Mouse (Mus musculus): Measurements from ENCODE around the gene Hpd. TPM values are rescaled to one million over a fixed set of nuclear protein-coding genes. Genes with fewer than 3 reads are reported as not detected.
A peak's percentile ranks its signal among the peaks of the same experiment; 100 is the strongest.
"Not testable (repeated sequence)": the region's sequence is repeated elsewhere in the genome, so short reads cannot be mapped to it uniquely, and the experiment has no call there.

The Hpd gene
- polyA plus RNA-seq (2012; fragmentation: generic; extraction: Trizol): not detected
- long read RNA-seq, experiment 1: 0 reads
- long read RNA-seq, experiment 2: 0 reads

GRCm38 (mm10) chr5:123182651-123183050 is at the start of gene Hpd:
TSS of gene Hpd (minus strand) at chr5:123182727.
- Histone ChIP-seq H3K27me3 (ENCODE audit: control insufficient read depth, insufficient read depth, insufficient read length) (peaks cover 11% of the 10 kb centered on the region), H3K79me3 (ENCODE audit: low read depth) (no peaks in the 10 kb centered on the region), H3K79me2 (ENCODE audit: control insufficient read depth, insufficient read depth) (no peaks in the 10 kb centered on the region), H3K36me3 (ENCODE audit: control insufficient read depth, insufficient read depth) (no peaks in the 10 kb centered on the region), H3K4me3 (ENCODE audit: insufficient read depth, poor library complexity, severe bottlenecking) (no peak within 1 kb of the TSS), H3ac (ENCODE audit: control insufficient read depth, insufficient read length, low read depth) (no peak within 1 kb of the TSS)
- no peak for TF ChIP-seq CEBPB (IDR thresholded peaks at IDR 0.05; ENCODE audit: low read depth)
- TF ChIP-seq MYOG (IDR thresholded peaks at IDR 0.05; ENCODE audit: control insufficient read depth, extremely low read depth, insufficient read length): no peak
- no peak for TF ChIP-seq MAX (IDR thresholded peaks at IDR 0.05)
- TF ChIP-seq MYOD1 (IDR thresholded peaks at IDR 0.05; ENCODE audit: control insufficient read depth, insufficient read length, low read depth): no peak
- TF ChIP-seq FOSL1 (IDR thresholded peaks at IDR 0.05; ENCODE audit: insufficient read depth, low read length, poor library complexity, severe bottlenecking): no peak

- H3K79me2 ChIP-seq (ENCODE audit: control insufficient read depth, insufficient read depth): peaks cover 41% of the 10 kb centered on the region
- no peaks in the 10 kb centered on the region for H3K27me3 ChIP-seq (ENCODE audit: control insufficient read depth, insufficient read depth, insufficient read length)
- peaks cover 22% of the 10 kb centered on the region for H3K79me3 ChIP-seq (ENCODE audit: low read depth)
- peaks cover 22% of the 10 kb centered on the region for H3K36me3 ChIP-seq (ENCODE audit: control insufficient read depth, insufficient read depth)
- TF ChIP-seq CEBPB (IDR thresholded peaks at IDR 0.05; ENCODE audit: low read depth) (no peak), FOSL1 (IDR thresholded peaks at IDR 0.05; ENCODE audit: insufficient read depth, low read length, poor library complexity, severe bottlenecking) (no peak), USF1 (IDR thresholded peaks at IDR 0.05; ENCODE audit: low read depth) (no peak), MAX (IDR thresholded peaks at IDR 0.05) (no peak), MYOD1 (IDR thresholded peaks at IDR 0.05; ENCODE audit: control insufficient read depth, insufficient read length, low read depth) (no peak), MYOG (IDR thresholded peaks at IDR 0.05; ENCODE audit: control insufficient read depth, extremely low read depth, insufficient read length) (no peak), CTCF (IDR thresholded peaks at IDR 0.05; ENCODE audit: control insufficient read depth, insufficient read depth, insufficient read length) (no peak)
- no peak overlapping the region for H3ac ChIP-seq (ENCODE audit: control insufficient read depth, insufficient read length, low read depth)
- H3K4me3 ChIP-seq (ENCODE audit: insufficient read depth, poor library complexity, severe bottlenecking): no peak overlapping the region
Observed at GRCm38 (mm10) chr5:123232180-123232579, 49.7 kb upstream of the Hpd start.

- TF ChIP-seq MYOG (IDR thresholded peaks at IDR 0.05; ENCODE audit: control insufficient read depth, extremely low read depth, insufficient read length) (no peak), CEBPB (IDR thresholded peaks at IDR 0.05; ENCODE audit: low read depth) (no peak), CTCF (IDR thresholded peaks at IDR 0.05; ENCODE audit: control insufficient read depth, insufficient read depth, insufficient read length) (no peak), MAX (IDR thresholded peaks at IDR 0.05) (no peak), MYOD1 (IDR thresholded peaks at IDR 0.05; ENCODE audit: control insufficient read depth, insufficient read length, low read depth) (no peak), USF1 (IDR thresholded peaks at IDR 0.05; ENCODE audit: low read depth) (no peak), FOSL1 (IDR thresholded peaks at IDR 0.05; ENCODE audit: insufficient read depth, low read length, poor library complexity, severe bottlenecking) (no peak)
- Histone ChIP-seq H3K27me3 (ENCODE audit: control insufficient read depth, insufficient read depth, insufficient read length) (no peaks in the 10 kb centered on the region), H3ac (ENCODE audit: control insufficient read depth, insufficient read length, low read depth) (no peak overlapping the region), H3K79me3 (ENCODE audit: low read depth) (peaks cover 22% of the 10 kb centered on the region), H3K79me2 (ENCODE audit: control insufficient read depth, insufficient read depth) (peaks cover 41% of the 10 kb centered on the region), H3K36me3 (ENCODE audit: control insufficient read depth, insufficient read depth) (peaks cover 5% of the 10 kb centered on the region), H3K4me3 (ENCODE audit: insufficient read depth, poor library complexity, severe bottlenecking) (peak overlapping the region; percentile 60)
Observed at GRCm38 (mm10) chr5:123229296-123229695, 46.8 kb upstream of the Hpd start.

GRCm38 (mm10) chr5:123228524-123228922 is 46.0 kb upstream of the Hpd start:
- Histone ChIP-seq H3K4me3 (ENCODE audit: insufficient read depth, poor library complexity, severe bottlenecking) (peak overlapping the region; percentile 60), H3K79me3 (ENCODE audit: low read depth) (peaks cover 22% of the 10 kb centered on the region), H3ac (ENCODE audit: control insufficient read depth, insufficient read length, low read depth) (peak overlapping the region; percentile 84), H3K79me2 (ENCODE audit: control insufficient read depth, insufficient read depth) (peaks cover 40% of the 10 kb centered on the region), H3K36me3 (ENCODE audit: control insufficient read depth, insufficient read depth) (peaks cover 5% of the 10 kb centered on the region), H3K27me3 (ENCODE audit: control insufficient read depth, insufficient read depth, insufficient read length) (no peaks in the 10 kb centered on the region)
- no peak for TF ChIP-seq CEBPB (IDR thresholded peaks at IDR 0.05; ENCODE audit: low read depth)
- TF ChIP-seq CTCF (IDR thresholded peaks at IDR 0.05; ENCODE audit: control insufficient read depth, insufficient read depth, insufficient read length): no peak
- no peak for TF ChIP-seq MYOD1 (IDR thresholded peaks at IDR 0.05; ENCODE audit: control insufficient read depth, insufficient read length, low read depth)
- no peak for TF ChIP-seq MYOG (IDR thresholded peaks at IDR 0.05; ENCODE audit: control insufficient read depth, extremely low read depth, insufficient read length)

GRCm38 (mm10) chr5:123227762-123228523 is 45.4 kb upstream of the Hpd start:
- peaks cover 34% of the 10 kb centered on the region for H3K79me2 ChIP-seq (ENCODE audit: control insufficient read depth, insufficient read depth)
- peak overlapping the region; percentile 84 for H3ac ChIP-seq (ENCODE audit: control insufficient read depth, insufficient read length, low read depth)
- peaks cover 22% of the 10 kb centered on the region for H3K79me3 ChIP-seq (ENCODE audit: low read depth)
- H3K4me3 ChIP-seq (ENCODE audit: insufficient read depth, poor library complexity, severe bottlenecking): peak overlapping the region; percentile 60
- no peak for TF ChIP-seq CEBPB (IDR thresholded peaks at IDR 0.05; ENCODE audit: low read depth)
- peak; percentile 88 for TF ChIP-seq MAX (IDR thresholded peaks at IDR 0.05)
- TF ChIP-seq USF1 (IDR thresholded peaks at IDR 0.05; ENCODE audit: low read depth): peak; percentile 91
- no peak for TF ChIP-seq MYOD1 (IDR thresholded peaks at IDR 0.05; ENCODE audit: control insufficient read depth, insufficient read length, low read depth)
- H3K36me3 ChIP-seq (ENCODE audit: control insufficient read depth, insufficient read depth): peaks cover 5% of the 10 kb centered on the region
- no peaks in the 10 kb centered on the region for H3K27me3 ChIP-seq (ENCODE audit: control insufficient read depth, insufficient read depth, insufficient read length)

- Histone ChIP-seq H3ac (ENCODE audit: control insufficient read depth, insufficient read length, low read depth) (no peak overlapping the region), H3K79me3 (ENCODE audit: low read depth) (peaks cover 15% of the 10 kb centered on the region), H3K79me2 (ENCODE audit: control insufficient read depth, insufficient read depth) (peaks cover 23% of the 10 kb centered on the region), H3K27me3 (ENCODE audit: control insufficient read depth, insufficient read depth, insufficient read length) (no peaks in the 10 kb centered on the region), H3K36me3 (ENCODE audit: control insufficient read depth, insufficient read depth) (peaks cover 5% of the 10 kb centered on the region), H3K4me3 (ENCODE audit: insufficient read depth, poor library complexity, severe bottlenecking) (no peak overlapping the region)
- TF ChIP-seq MAX (IDR thresholded peaks at IDR 0.05): no peak
- TF ChIP-seq MYOD1 (IDR thresholded peaks at IDR 0.05; ENCODE audit: control insufficient read depth, insufficient read length, low read depth): no peak
- TF ChIP-seq USF1 (IDR thresholded peaks at IDR 0.05; ENCODE audit: low read depth): no peak
- no peak for TF ChIP-seq CTCF (IDR thresholded peaks at IDR 0.05; ENCODE audit: control insufficient read depth, insufficient read depth, insufficient read length)
- TF ChIP-seq CEBPB (IDR thresholded peaks at IDR 0.05; ENCODE audit: low read depth): no peak
Observed at GRCm38 (mm10) chr5:123226851-123227250, 44.3 kb upstream of the Hpd start.

- not testable (repeated sequence) for H3K36me3 ChIP-seq (ENCODE audit: control insufficient read depth, insufficient read depth); H3ac ChIP-seq (ENCODE audit: control insufficient read depth, insufficient read length, low read depth); H3K27me3 ChIP-seq (ENCODE audit: control insufficient read depth, insufficient read depth, insufficient read length); H3K79me2 ChIP-seq (ENCODE audit: control insufficient read depth, insufficient read depth); H3K4me3 ChIP-seq (ENCODE audit: insufficient read depth, poor library complexity, severe bottlenecking); H3K79me3 ChIP-seq (ENCODE audit: low read depth)
Observed at GRCm38 (mm10) chr5:123223861-123224260, 41.3 kb upstream of the Hpd start.
